Mouse (Mus musculus): ENCODE results near the gene Vav2. TPM values are rescaled to one million over a fixed set of nuclear protein-coding genes. Genes with fewer than 3 reads are reported as not detected.

The Vav2 gene
- polyA plus RNA-seq, 1 experiment from 2014 or later = 13.9 TPM

- no peak overlapping the region for H3K4me2 ChIP-seq
- peaks cover 33% of the 10 kb centered on the region for H3K4me1 ChIP-seq
- no peak overlapping the region for H3K4me3 ChIP-seq
- WGBS = 26% methylated on average over 3 of the region's 3 CpGs
- no peak overlapping the region for H3K27ac ChIP-seq
- H3K9me3 ChIP-seq = no peaks in the 10 kb centered on the region
- no peaks in the 10 kb centered on the region for H3K36me3 ChIP-seq (replicated peaks)
- no peaks in the 10 kb centered on the region for H3K27me3 ChIP-seq (replicated peaks)
- ATAC-seq (replicated peaks) = no peak
- H3K9ac ChIP-seq = no peak overlapping the region
These were observed 51.7 kb downstream of the Vav2 start for GRCm38 (mm10) chr2:27375141-27375540.

- peaks cover 29% of the 10 kb centered on the region for H3K4me1 ChIP-seq
- ATAC-seq (replicated peaks) = no peak
- H3K27ac ChIP-seq = no peak overlapping the region
- H3K36me3 ChIP-seq (replicated peaks) = no peaks in the 10 kb centered on the region
- WGBS = 36% methylated on average over 12 of the region's 12 CpGs
- H3K4me2 ChIP-seq = no peak overlapping the region
- H3K9me3 ChIP-seq = no peaks in the 10 kb centered on the region
- H3K9ac ChIP-seq = no peak overlapping the region
- H3K4me3 ChIP-seq = no peak overlapping the region
- no peaks in the 10 kb centered on the region for H3K27me3 ChIP-seq (replicated peaks)
These were observed 53.5 kb downstream of the Vav2 start for GRCm38 (mm10) chr2:27373349-27373748.

- WGBS = 92% methylated on average over 2 of the region's 2 CpGs
- no peaks in the 10 kb centered on the region for H3K27me3 ChIP-seq (replicated peaks)
- ATAC-seq (replicated peaks) = no peak
- H3K4me1 ChIP-seq = peaks cover 10% of the 10 kb centered on the region
- H3K4me2 ChIP-seq = no peak overlapping the region
- no peak overlapping the region for H3K27ac ChIP-seq
- H3K9me3 ChIP-seq = no peaks in the 10 kb centered on the region
- no peak overlapping the region for H3K9ac ChIP-seq
- H3K36me3 ChIP-seq (replicated peaks) = no peaks in the 10 kb centered on the region
- H3K4me3 ChIP-seq = no peak overlapping the region
These were observed 55.4 kb downstream of the Vav2 start for GRCm38 (mm10) chr2:27371450-27371849.

- 77% methylated on average over 8 of the region's 8 CpGs for WGBS
- H3K4me3 ChIP-seq = no peak overlapping the region
- no peaks in the 10 kb centered on the region for H3K36me3 ChIP-seq (replicated peaks)
- H3K4me1 ChIP-seq = 0 out of 2 replicates have a peak, but pooled peaks cover 3% of the 10 kb centered on the region
- no peak overlapping the region for H3K4me2 ChIP-seq
- H3K9ac ChIP-seq = no peak overlapping the region
- no peak overlapping the region for H3K27ac ChIP-seq
- ATAC-seq (replicated peaks) = no peak
- no peaks in the 10 kb centered on the region for H3K9me3 ChIP-seq
- no peaks in the 10 kb centered on the region for H3K27me3 ChIP-seq (replicated peaks)
These were observed 57.9 kb downstream of the Vav2 start for GRCm38 (mm10) chr2:27368980-27369379.

- H3K27ac ChIP-seq = no peak overlapping the region
- WGBS = 87% methylated on average over 4 of the region's 4 CpGs
- no peaks in the 10 kb centered on the region for H3K27me3 ChIP-seq (replicated peaks)
- H3K4me1 ChIP-seq = peaks cover 5% of the 10 kb centered on the region; the same call in 1 of the 2 replicates
- H3K4me3 ChIP-seq = no peak overlapping the region
- H3K9me3 ChIP-seq = no peaks in the 10 kb centered on the region
- no peaks in the 10 kb centered on the region for H3K36me3 ChIP-seq (replicated peaks)
- no peak overlapping the region for H3K9ac ChIP-seq
- no peak for ATAC-seq (replicated peaks)
- H3K4me2 ChIP-seq = no peak overlapping the region
These were observed 61.5 kb downstream of the Vav2 start for GRCm38 (mm10) chr2:27365296-27365695.

GRCm38 (mm10) chr2:27361786-27362185, 65.0 kb downstream of the Vav2 start:
- Histone ChIP-seq H3K27ac (no peak overlapping the region), H3K36me3 (replicated peaks) (no peaks in the 10 kb centered on the region), H3K9me3 (no peaks in the 10 kb centered on the region), H3K4me2 (no peak overlapping the region), H3K9ac (no peak overlapping the region), H3K27me3 (replicated peaks) (no peaks in the 10 kb centered on the region), H3K4me3 (no peak overlapping the region), H3K4me1 (peaks cover 13% of the 10 kb centered on the region)
- 27% methylated on average over 5 of the region's 5 CpGs for WGBS
- ATAC-seq (replicated peaks) = no peak

GRCm38 (mm10) chr2:27358461-27358860, 68.4 kb downstream of the Vav2 start:
- H3K27ac ChIP-seq = no peak overlapping the region
- WGBS = 30% methylated on average over 2 of the region's 2 CpGs
- no peaks in the 10 kb centered on the region for H3K27me3 ChIP-seq (replicated peaks)
- H3K4me1 ChIP-seq = peaks cover 27% of the 10 kb centered on the region
- no peak for ATAC-seq (replicated peaks)
- no peak overlapping the region for H3K4me2 ChIP-seq
- H3K9ac ChIP-seq = no peak overlapping the region
- H3K4me3 ChIP-seq = no peak overlapping the region
- H3K36me3 ChIP-seq (replicated peaks) = no peaks in the 10 kb centered on the region
- no peaks in the 10 kb centered on the region for H3K9me3 ChIP-seq

GRCm38 (mm10) chr2:27355684-27356083, 71.1 kb downstream of the Vav2 start:
- Histone ChIP-seq H3K4me2 (no peak overlapping the region), H3K27me3 (replicated peaks) (no peaks in the 10 kb centered on the region), H3K4me1 (peaks cover 23% of the 10 kb centered on the region), H3K27ac (no peak overlapping the region), H3K9ac (no peak overlapping the region), H3K9me3 (no peaks in the 10 kb centered on the region), H3K4me3 (no peak overlapping the region), H3K36me3 (replicated peaks) (no peaks in the 10 kb centered on the region)
- WGBS = 33% methylated on average over 4 of the region's 4 CpGs
- ATAC-seq (replicated peaks) = no peak

GRCm38 (mm10) chr2:27354610-27355211, 72.1 kb downstream of the Vav2 start:
- peaks cover 23% of the 10 kb centered on the region for H3K4me1 ChIP-seq
- WGBS = 78% methylated on average over 6 of the region's 6 CpGs
- no peaks in the 10 kb centered on the region for H3K27me3 ChIP-seq (replicated peaks)
- H3K4me2 ChIP-seq = no peak overlapping the region
- H3K27ac ChIP-seq = no peak overlapping the region
- H3K9me3 ChIP-seq = no peaks in the 10 kb centered on the region
- ATAC-seq (replicated peaks) = no peak
- H3K36me3 ChIP-seq (replicated peaks) = no peaks in the 10 kb centered on the region
- no peak overlapping the region for H3K9ac ChIP-seq
- no peak overlapping the region for H3K4me3 ChIP-seq

GRCm38 (mm10) chr2:27352720-27353119, 74.1 kb downstream of the Vav2 start:
- Histone ChIP-seq H3K4me2 (no peak overlapping the region), H3K4me3 (no peak overlapping the region), H3K36me3 (replicated peaks) (no peaks in the 10 kb centered on the region), H3K9me3 (no peaks in the 10 kb centered on the region), H3K9ac (no peak overlapping the region), H3K4me1 (peaks cover 14% of the 10 kb centered on the region), H3K27ac (no peak overlapping the region), H3K27me3 (replicated peaks) (no peaks in the 10 kb centered on the region)
- 77% methylated on average over 8 of the region's 8 CpGs for WGBS
- no peak for ATAC-seq (replicated peaks)

- no peaks in the 10 kb centered on the region for H3K27me3 ChIP-seq (replicated peaks)
- H3K9me3 ChIP-seq = no peaks in the 10 kb centered on the region
- H3K4me2 ChIP-seq = no peak overlapping the region
- WGBS = 97% methylated on average over 5 of the region's 5 CpGs
- H3K4me3 ChIP-seq = no peak overlapping the region
- no peak for ATAC-seq (replicated peaks)
- H3K27ac ChIP-seq = no peak overlapping the region
- H3K4me1 ChIP-seq = peaks cover 5% of the 10 kb centered on the region
- H3K36me3 ChIP-seq (replicated peaks) = no peaks in the 10 kb centered on the region
- no peak overlapping the region for H3K9ac ChIP-seq
These were observed 76.5 kb downstream of the Vav2 start for GRCm38 (mm10) chr2:27350371-27350770.

GRCm38 (mm10) chr2:27343984-27344453, 82.8 kb downstream of the Vav2 start:
- Histone ChIP-seq H3K36me3 (replicated peaks) (no peaks in the 10 kb centered on the region), H3K9me3 (no peaks in the 10 kb centered on the region), H3K27ac (peak overlapping the region; percentile 86), H3K27me3 (replicated peaks) (no peaks in the 10 kb centered on the region), H3K9ac (no peak overlapping the region), H3K4me3 (0 out of 2 replicates have a peak overlapping the region, but pooled peaks have one; percentile 0), H3K4me1 (peaks cover 32% of the 10 kb centered on the region), H3K4me2 (peak overlapping the region; percentile 35)
- ATAC-seq (replicated peaks) = peak; percentile 48; the same call in 1 of the 2 replicates
- 13% methylated on average over 12 of the region's 12 CpGs for WGBS

- 63% methylated on average over 6 of the region's 6 CpGs for WGBS
- H3K27ac ChIP-seq = no peak overlapping the region
- no peak overlapping the region for H3K9ac ChIP-seq
- H3K36me3 ChIP-seq (replicated peaks) = no peaks in the 10 kb centered on the region
- ATAC-seq (replicated peaks) = no peak
- no peak overlapping the region for H3K4me3 ChIP-seq
- H3K27me3 ChIP-seq (replicated peaks) = no peaks in the 10 kb centered on the region
- no peaks in the 10 kb centered on the region for H3K9me3 ChIP-seq
- peaks cover 55% of the 10 kb centered on the region for H3K4me1 ChIP-seq
- H3K4me2 ChIP-seq = no peak overlapping the region
These were observed 86.2 kb downstream of the Vav2 start for GRCm38 (mm10) chr2:27340682-27341081.

Data from midbrain, embryonic 15.5 days (tissue).